Mouse (Mus musculus) cortical plate, adult 2 months (tissue): Measurements from ENCODE around the gene Cmc1.

Experiments
- CTCF ChIP-seq: fragments of 200-500 bp; IDR thresholded peaks from 2 replicates; pipeline ENCODE4 v1.5.1; 2011; ENCODE audit warnings: mild to moderate bottlenecking, control low read depth, low read length; ENCODE audit not compliant: insufficient read depth; ENCODE audit errors: extremely low read depth
- POLR2A ChIP-seq: fragments of 200-500 bp; IDR thresholded peaks from 2 replicates; pipeline ENCODE4 v1.6.1; 2011; ENCODE audit warnings: mild to moderate bottlenecking, low read length, control low read depth; ENCODE audit not compliant: insufficient read depth; ENCODE audit errors: extremely low read depth

DNA sequence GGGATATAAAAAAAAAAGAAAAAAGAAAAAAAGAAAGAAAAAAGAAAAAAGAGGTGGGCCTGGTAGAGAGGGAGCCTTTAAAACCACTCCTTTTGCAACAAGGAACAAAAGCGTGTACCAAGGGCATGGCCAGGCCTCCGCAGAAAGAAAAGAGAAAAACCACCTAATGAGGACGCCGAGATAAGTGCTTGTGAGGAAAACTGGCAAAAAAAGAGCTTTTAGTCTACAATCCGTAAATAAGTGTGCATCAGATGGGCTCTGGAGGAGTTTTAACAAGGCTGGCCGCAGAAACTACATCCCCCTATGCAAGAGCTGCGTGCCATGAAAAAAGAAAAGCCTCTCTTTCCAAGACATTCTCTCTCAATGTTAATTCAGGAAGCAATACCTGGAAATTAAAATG lies 37.4 kb upstream of the Cmc1 start:
- no peak for TF ChIP-seq POLR2A
- TF ChIP-seq CTCF, result no peak
